Mouse (Mus musculus) forebrain, embryonic 13.5 days (tissue): ENCODE measurements at regions not wholly inside any gene's neighbourhood (a gene's known extent, or its start where the extent isn't known, plus 50 kb on each side); places are given as distances from the start of the nearest gene placed in this dataset.

Experiments
- ATAC-seq: fragments of 200-750 bp; cut with Nextera tagmentation; 2 replicates; pipeline ENCODE4 v1.8.0; 2017
- H3K27ac ChIP-seq: fragments of 300-500 bp; sonication (generic); 2 replicates; pipeline ENCODE4 v1.5.1; 2015; ENCODE audit warnings: inconsistent platforms, mild to moderate bottlenecking, moderate library complexity
- H3K27me3 ChIP-seq: fragments of 300-500 bp; sonication (generic); 2 replicates; pipeline ENCODE4 v1.6.1; 2015; ENCODE audit warnings: mild to moderate bottlenecking, inconsistent platforms
- H3K36me3 ChIP-seq: fragments of 300-500 bp; sonication (generic); 2 replicates; pipeline ENCODE4 v1.6.1; 2015; ENCODE audit warnings: mild to moderate bottlenecking, inconsistent platforms; ENCODE audit not compliant: poor library complexity, severe bottlenecking
- H3K4me1 ChIP-seq: fragments of 300-500 bp; sonication (generic); 2 replicates; pipeline ENCODE4 v1.6.1; 2015; ENCODE audit warnings: inconsistent platforms
- H3K4me2 ChIP-seq: fragments of 300-500 bp; sonication (generic); 2 replicates; pipeline ENCODE4 v1.6.1; 2015; ENCODE audit warnings: inconsistent platforms, mild to moderate bottlenecking, moderate library complexity
- H3K4me3 ChIP-seq: fragments of 300-500 bp; sonication (generic); 2 replicates; pipeline ENCODE4 v1.5.1; 2015; ENCODE audit warnings: mild to moderate bottlenecking, inconsistent platforms
- H3K9ac ChIP-seq: fragments of 300-500 bp; sonication (generic); 2 replicates; pipeline ENCODE4 v1.6.1; 2015; ENCODE audit warnings: mild to moderate bottlenecking, inconsistent platforms
- H3K9me3 ChIP-seq: fragments of 300-500 bp; sonication (generic); replicated peaks from 2 replicates; pipeline ENCODE4 v1.6.1; 2016; ENCODE audit warnings: inconsistent platforms
- WGBS: fragments of 180-500 bp; shearing (Covaris S2); methylation state at CpG from one replicate; pipeline ENCODE4 v1.1.7; 2015; 5-methylcytosine and 5-hydroxymethylcytosine counted together

DNA sequence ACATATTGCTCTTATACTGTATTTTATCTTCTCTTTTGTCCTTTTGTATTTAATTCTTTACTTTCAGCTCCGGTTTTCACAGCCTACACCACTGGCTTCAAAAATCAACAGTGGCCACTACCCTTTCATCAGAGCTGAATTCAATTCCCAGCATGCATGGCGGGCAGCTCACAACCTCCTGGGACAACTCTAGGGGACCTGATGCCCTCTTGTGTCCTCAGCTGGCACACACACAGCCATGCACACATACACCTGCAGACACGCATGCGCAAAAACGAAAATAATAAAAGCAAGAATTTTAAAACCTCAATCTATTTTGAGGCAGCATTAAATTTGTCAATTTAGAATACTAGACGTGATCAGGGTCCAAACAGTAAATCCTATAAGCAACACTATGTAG lies 82.6 kb upstream of the Samsn1 start:
- ATAC-seq = no peak
- 89% methylated on average over 6 of the region's 6 CpGs for WGBS

DNA sequence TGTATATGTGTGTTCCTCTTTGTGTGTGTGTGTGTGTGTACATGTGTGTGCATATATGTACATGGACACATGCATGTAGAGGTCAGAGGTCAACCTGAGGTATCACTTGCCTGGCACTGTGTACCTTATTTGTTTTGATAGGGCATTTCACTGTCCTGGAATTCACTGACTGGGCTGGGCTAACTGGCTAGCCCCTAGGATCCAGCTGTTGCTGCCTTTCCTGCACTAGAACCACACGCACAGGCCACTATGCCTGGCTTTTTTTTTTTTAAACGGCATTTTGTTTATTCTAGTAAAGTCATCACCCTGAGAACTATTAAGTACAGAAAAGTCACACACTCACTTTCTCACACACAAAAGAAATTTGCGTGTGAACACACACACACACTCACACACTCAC lies 79.7 kb upstream of the Samsn1 start:
- Histone ChIP-seq H3K4me2 (no peak overlapping the region), H3K27ac (no peak overlapping the region), H3K9me3 (no peaks in the 10 kb centered on the region), H3K27me3 (no peaks in the 10 kb centered on the region), H3K36me3 (no peaks in the 10 kb centered on the region), H3K9ac (no peak overlapping the region), H3K4me1 (no peaks in the 10 kb centered on the region), H3K4me3 (no peak overlapping the region)
- 92% methylated on average over 3 of the region's 3 CpGs for WGBS
- no peak for ATAC-seq

More for the DNA sequence above, 82.6 kb upstream of the Samsn1 start:
- no peaks in the 10 kb centered on the region for H3K4me1 ChIP-seq
- H3K27me3 ChIP-seq = no peaks in the 10 kb centered on the region
- no peak overlapping the region for H3K4me2 ChIP-seq
- H3K9me3 ChIP-seq = no peaks in the 10 kb centered on the region
- H3K27ac ChIP-seq = no peak overlapping the region
- H3K4me3 ChIP-seq = no peak overlapping the region
- H3K36me3 ChIP-seq = no peaks in the 10 kb centered on the region
- H3K9ac ChIP-seq = no peak overlapping the region

DNA sequence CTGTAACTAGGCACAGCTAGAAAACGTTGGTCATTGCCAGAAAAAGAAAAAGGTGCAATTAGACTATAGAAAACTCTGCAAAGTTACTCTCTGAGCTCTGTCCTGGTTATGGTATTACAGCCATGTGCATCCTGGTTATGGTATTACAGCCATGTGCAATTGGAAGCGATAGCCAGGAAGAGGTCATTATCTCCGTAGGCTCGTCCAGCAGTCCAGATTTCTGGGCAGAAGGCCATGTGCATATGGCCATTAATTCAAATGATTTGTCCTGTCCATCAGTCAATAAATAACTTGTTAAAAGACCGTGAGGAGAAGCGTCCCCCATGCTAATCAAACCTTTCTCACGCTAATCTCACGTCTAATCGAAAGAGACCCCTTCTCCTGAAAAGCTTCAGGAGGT lies 75.7 kb upstream of the Samsn1 start:
- Histone ChIP-seq H3K4me3 (no peak overlapping the region), H3K9ac (no peak overlapping the region), H3K4me1 (no peaks in the 10 kb centered on the region), H3K4me2 (no peak overlapping the region), H3K9me3 (no peaks in the 10 kb centered on the region), H3K36me3 (no peaks in the 10 kb centered on the region), H3K27me3 (no peaks in the 10 kb centered on the region), H3K27ac (no peak overlapping the region)
- whole genome bisulfite sequencing = 80% methylated on average over 9 of the region's 9 CpGs
- no peak for ATAC-seq

DNA sequence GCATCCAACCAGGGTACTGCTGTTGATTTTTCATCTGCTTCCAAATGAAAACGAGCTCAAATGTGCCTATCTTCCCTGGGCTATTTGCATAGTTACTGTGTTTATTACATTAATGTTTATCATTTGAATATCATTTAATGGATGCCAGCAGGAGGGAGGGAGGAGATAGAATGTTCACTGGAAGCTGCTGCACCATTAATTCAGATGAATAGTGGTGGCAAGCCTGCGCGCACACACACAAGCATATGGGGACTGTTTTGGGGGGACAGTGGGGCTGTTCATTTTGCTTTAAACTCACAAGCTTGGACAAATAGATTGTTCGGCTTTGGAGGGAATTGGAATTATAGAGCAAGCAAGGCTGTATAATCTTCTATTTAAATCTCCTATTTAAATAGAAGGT lies 74.3 kb upstream of the Samsn1 start:
- Histone ChIP-seq H3K4me1 (no peaks in the 10 kb centered on the region), H3K9ac (no peak overlapping the region), H3K27ac (no peak overlapping the region), H3K9me3 (no peaks in the 10 kb centered on the region), H3K27me3 (no peaks in the 10 kb centered on the region), H3K4me3 (no peak overlapping the region), H3K4me2 (no peak overlapping the region), H3K36me3 (no peaks in the 10 kb centered on the region)
- WGBS = 77% methylated on average over 4 of the region's 4 CpGs
- 0 out of 2 replicates have a peak, but pooled peaks have one; percentile 38 for ATAC-seq

DNA sequence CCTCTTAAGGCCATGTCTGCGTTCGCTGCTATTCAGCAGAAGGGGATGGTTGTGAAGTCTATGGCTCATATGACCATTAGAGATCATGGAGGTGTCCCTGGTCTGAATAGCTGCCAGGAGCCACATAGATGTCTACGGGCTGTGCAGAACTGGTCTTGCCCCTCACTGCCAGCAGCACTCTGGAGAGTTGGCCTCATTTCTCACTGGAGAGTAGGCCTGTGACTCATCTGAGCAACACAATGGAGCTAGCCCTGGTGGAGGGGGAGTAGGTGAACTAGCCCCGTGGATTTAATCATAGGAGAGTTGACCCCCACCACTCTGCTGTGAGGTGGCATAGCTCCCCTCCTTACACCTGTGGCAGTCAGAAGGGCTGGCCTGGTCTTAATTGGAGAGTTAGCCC lies 63.3 kb upstream of the Samsn1 start:
- no peak overlapping the region for H3K4me2 ChIP-seq
- H3K27me3 ChIP-seq = no peaks in the 10 kb centered on the region
- 0 out of 2 replicates have a peak, but pooled peaks have one; percentile 24 for ATAC-seq
- 89% methylated on average over 4 of the region's 4 CpGs for WGBS
- no peak overlapping the region for H3K4me3 ChIP-seq
- H3K27ac ChIP-seq = no peak overlapping the region
- H3K4me1 ChIP-seq = no peaks in the 10 kb centered on the region
- 0 out of 2 replicates have a peak, but pooled peaks cover 2% of the 10 kb centered on the region for H3K9me3 ChIP-seq
- no peak overlapping the region for H3K9ac ChIP-seq
- no peaks in the 10 kb centered on the region for H3K36me3 ChIP-seq

DNA sequence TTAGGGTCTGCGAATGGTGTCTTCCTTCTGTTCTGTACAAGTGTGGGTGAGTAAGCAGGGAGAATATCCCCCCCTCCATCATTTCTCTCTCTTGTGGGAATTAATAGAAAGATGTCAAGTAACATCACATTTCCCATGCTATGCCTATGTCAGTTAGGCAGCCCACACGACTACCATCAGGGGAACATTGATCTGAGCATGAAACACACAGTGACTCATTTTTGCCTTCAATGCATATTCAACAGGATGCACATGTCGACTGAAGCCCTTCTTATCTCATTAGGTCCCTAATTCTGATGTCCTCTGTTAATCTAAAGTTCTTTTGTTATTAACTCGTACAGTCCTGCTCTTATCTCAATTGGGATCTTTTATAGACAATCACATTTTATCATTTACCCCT lies 60.4 kb upstream of the Samsn1 start:
- WGBS = 76% methylated on average over 4 of the region's 4 CpGs

DNA sequence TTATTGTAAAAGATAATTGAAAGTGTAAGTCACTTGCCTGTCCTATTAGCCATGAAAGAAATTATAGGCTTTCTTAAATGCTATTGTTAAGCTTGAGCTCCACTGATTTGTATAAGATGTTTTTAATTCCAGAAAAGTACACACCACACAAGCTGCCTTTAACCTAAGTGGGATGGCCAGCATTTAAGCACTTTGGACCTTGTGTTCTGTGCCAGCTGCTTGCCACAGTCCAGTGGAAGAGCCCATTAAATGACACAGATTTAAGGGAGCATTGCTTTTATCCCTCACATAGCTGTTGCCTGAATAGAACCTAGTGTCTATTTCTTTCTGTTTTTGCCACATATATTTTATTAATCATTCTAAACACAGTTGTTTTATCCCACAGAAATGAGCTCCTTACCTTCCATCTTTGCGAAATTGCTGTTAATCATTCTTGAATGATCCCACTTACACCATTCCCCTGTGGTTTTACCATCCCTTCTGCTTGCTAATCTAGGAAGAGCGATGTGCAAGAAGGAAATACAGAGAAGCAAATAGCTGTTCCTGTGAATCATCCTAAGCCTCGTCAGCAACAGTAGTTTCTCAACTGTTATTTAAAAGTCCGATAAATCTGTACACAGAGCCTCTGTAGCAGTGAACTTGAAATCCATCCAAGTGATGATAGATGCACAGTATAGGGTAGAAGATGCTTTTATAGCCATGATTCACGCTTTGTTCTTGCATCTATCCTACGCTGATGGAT lies 57.9 kb upstream of the Samsn1 start:
- 0 out of 2 replicates have a peak, but pooled peaks cover 2% of the 10 kb centered on the region for H3K9me3 ChIP-seq
- H3K9ac ChIP-seq = no peak overlapping the region
- H3K4me1 ChIP-seq = no peaks in the 10 kb centered on the region
- 87% methylated on average over 6 of the region's 6 CpGs for WGBS
- no peak overlapping the region for H3K4me2 ChIP-seq
- ATAC-seq = no peak
- H3K27ac ChIP-seq = no peak overlapping the region
- H3K36me3 ChIP-seq = no peaks in the 10 kb centered on the region
- no peak overlapping the region for H3K4me3 ChIP-seq
- no peaks in the 10 kb centered on the region for H3K27me3 ChIP-seq

More for the DNA sequence above, 60.4 kb upstream of the Samsn1 start:
- Histone ChIP-seq H3K9me3 (0 out of 2 replicates have a peak, but pooled peaks cover 2% of the 10 kb centered on the region), H3K4me2 (no peak overlapping the region), H3K27ac (no peak overlapping the region), H3K27me3 (no peaks in the 10 kb centered on the region), H3K4me1 (no peaks in the 10 kb centered on the region), H3K36me3 (no peaks in the 10 kb centered on the region), H3K9ac (no peak overlapping the region), H3K4me3 (no peak overlapping the region)
- ATAC-seq = no peak

DNA sequence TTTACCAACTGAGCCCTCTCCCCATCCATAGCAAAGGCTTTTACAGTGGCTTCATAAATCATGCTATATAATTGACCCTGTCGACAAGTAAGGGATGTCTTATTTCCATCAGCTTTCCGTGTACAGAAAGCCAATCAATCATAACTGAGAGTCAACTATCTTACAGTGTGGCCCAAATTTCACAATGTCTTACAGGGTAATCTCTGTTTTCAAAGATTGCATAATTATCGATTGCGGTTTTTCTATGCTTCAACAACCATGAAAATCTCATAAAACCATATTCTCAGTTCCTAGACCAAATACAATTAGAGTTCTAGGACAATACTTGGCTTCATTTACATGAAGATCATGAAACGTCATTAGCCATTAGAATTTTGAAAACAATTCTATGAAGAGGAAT lies 56.1 kb upstream of the Samsn1 start:
- no peak overlapping the region for H3K9ac ChIP-seq
- H3K27ac ChIP-seq = no peak overlapping the region
- 90% methylated on average over 5 of the region's 5 CpGs for WGBS
- no peaks in the 10 kb centered on the region for H3K4me1 ChIP-seq
- no peaks in the 10 kb centered on the region for H3K27me3 ChIP-seq
- no peaks in the 10 kb centered on the region for H3K36me3 ChIP-seq
- no peak for ATAC-seq
- no peak overlapping the region for H3K4me2 ChIP-seq
- no peak overlapping the region for H3K4me3 ChIP-seq
- 0 out of 2 replicates have a peak, but pooled peaks cover 2% of the 10 kb centered on the region for H3K9me3 ChIP-seq

DNA sequence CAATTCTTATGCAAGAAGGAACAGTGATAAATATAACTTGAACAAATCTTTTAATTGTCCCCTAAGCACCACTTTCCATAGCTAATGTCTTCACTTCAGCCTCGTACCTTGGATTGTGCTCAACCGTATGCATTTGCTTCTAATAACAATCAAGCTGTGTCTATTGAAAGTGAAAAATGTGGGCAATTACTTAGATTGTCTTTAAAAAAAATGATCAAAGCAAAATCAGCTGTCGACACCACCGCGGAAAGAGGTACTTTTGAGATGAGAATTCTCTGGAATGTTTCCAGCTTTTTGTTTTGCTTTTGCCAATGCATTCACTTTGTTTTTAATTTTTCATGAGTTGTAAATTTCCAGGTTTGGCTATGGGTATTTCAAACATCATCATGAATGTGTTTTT lies 54.1 kb upstream of the Samsn1 start:
- Histone ChIP-seq H3K27me3 (no peaks in the 10 kb centered on the region), H3K9me3 (0 out of 2 replicates have a peak, but pooled peaks cover 2% of the 10 kb centered on the region), H3K9ac (no peak overlapping the region), H3K4me1 (no peaks in the 10 kb centered on the region), H3K4me3 (no peak overlapping the region), H3K36me3 (no peaks in the 10 kb centered on the region), H3K27ac (no peak overlapping the region), H3K4me2 (no peak overlapping the region)
- WGBS = 62% methylated on average over 5 of the region's 5 CpGs
- no peak for ATAC-seq
